Mouse (Mus musculus) ovary, adult 10 weeks (tissue): ENCODE results near the gene Odc1. TPM values are rescaled to one million over a fixed set of nuclear protein-coding genes. Genes with fewer than 3 reads are reported as not detected.

Experiments
- polyA plus RNA-seq: library from polyadenylated mRNA; stranded (reverse); fragments of 350-450 nt; fragmentation: Illumina TruSeq; extraction: RNeasy Lipid Tissue Mini Kit (QIAGEN cat#74804); gene quantifications from one replicate; pipeline ENCODE4 v1.2.3, GENCODE M21; 2014

Odc1 gene
- 184 TPM for polyA plus RNA-seq

DNA sequence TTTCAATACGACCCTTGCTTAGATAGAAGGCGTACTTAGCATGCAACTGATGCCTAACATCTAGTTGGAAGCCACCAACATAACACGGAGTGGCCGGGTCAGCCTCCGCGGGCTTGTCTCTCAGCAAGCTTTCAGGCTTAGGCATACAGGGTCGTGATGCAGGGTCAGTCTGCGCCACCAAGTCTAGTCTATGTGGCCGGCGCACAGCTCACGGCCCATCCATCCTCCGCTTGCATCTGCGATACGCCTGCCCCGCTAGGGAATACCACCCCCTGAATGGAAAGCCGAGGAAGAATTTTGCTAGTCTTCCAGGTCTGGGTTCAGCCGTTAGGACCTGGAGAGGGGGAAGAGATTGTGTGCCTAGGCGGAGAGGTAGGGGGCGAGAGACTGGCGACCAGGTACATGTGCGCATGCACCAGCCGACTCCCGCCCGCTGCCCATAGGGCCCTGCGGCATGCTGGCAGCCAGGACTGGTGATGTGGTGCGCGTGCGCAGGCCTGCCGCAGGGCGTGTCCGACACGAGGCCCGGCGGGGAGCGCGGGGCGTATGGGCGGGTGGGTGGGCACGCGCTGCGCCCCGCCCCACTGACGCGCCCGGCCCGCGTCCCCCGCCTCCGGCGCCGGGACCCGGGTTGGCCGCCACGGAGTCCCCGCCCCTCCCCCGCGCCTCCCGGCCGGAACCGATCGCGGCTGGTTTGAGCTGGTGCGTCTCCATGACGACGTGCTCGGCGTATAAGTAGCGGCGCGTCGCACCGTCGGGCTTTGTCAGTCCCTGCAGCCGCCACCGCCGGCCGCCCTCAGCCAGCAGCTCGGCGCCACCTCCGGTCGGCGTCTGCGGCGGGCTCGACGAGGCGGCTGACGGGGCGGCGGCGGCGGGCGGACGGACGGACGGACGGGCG, at the start of gene Odc1:
TSS of gene Odc1 (plus strand) at position 586 of the 898 bp plus-strand sequence.

Other genes with a start within 250 kb of the Odc1 start
- gene Atp6v1c2, start 215.4 kb upstream of the Odc1 start, polyA plus RNA-seq, result 2.3 TPM
- 32.8 TPM for gene Nol10, start 196.3 kb upstream of the Odc1 start, polyA plus RNA-seq
- gene Hpcal1, start 146.1 kb downstream of the Odc1 start, polyA plus RNA-seq, result 16.6 TPM